In the genomic region with DNA sequence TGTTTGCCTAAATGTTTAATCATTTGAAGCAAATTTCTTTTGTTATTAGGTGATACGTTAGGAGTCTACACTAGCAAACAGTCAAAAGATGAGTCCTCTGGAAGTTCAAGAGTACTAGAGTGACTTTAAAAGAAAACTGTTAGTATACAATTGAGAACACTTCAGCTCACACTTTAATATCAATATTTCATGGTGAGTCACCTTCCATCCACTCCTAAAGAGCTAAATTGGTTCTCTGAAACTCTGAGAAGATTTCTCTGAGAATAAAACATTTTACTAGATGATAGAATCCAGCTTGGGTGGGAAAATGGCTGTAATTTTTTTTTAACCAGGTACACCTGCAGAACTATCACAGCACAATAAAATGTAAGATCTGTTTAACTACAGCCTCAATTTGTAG, we compare ENCODE assay signal across 31 mouse cellular contexts.
"Had no signal": no experiment of that assay in that cellular context is flagged by ENCODE, and none has a peak within 500 bp of the region (broad histone marks: within the 10 kb centered on the region; RNA-seq: fewer than 3 reads in every experiment).

No protein-coding gene starts in this region.

- H3K4me3 ChIP-seq: left cerebral cortex, adult 2 months; limb, embryonic 10.5 days; limb, embryonic 12.5 days; limb, embryonic 13.5 days; limb, embryonic 15.5 days; liver, embryonic 12.5 days; liver, embryonic 13.5 days; liver, embryonic 15.5 days; lung, embryonic 15.5 days; megakaryocyte, embryonic 14.5 days; midbrain, embryonic 10.5 days; midbrain, embryonic 12.5 days; midbrain, embryonic 13.5 days; myocyte; neural tube, embryonic 12.5 days had no signal

- H3K9me3 ChIP-seq: limb, embryonic 10.5 days; limb, embryonic 12.5 days; limb, embryonic 15.5 days; liver, embryonic 12.5 days; liver, embryonic 13.5 days; liver, embryonic 15.5 days; lung, embryonic 15.5 days; midbrain, embryonic 12.5 days had no signal

- ATAC-seq: liver, embryonic 12.5 days; liver, postnatal 0 days; lung, postnatal 0 days; midbrain, embryonic 13.5 days; midbrain, embryonic 16.5 days had no signal

- H3K27me3 ChIP-seq: limb, embryonic 12.5 days; limb, embryonic 13.5 days; limb, embryonic 15.5 days; liver, embryonic 12.5 days; liver, embryonic 13.5 days; liver, embryonic 15.5 days; lung, embryonic 15.5 days; megakaryocyte, embryonic 14.5 days; midbrain, embryonic 12.5 days; midbrain, embryonic 13.5 days; neural tube, embryonic 12.5 days had no signal

- H3K27ac ChIP-seq: left cerebral cortex, adult 2 months; limb, embryonic 10.5 days; limb, embryonic 12.5 days; limb, embryonic 13.5 days; limb, embryonic 15.5 days; liver, embryonic 12.5 days; liver, embryonic 13.5 days; liver, embryonic 14.5 days; liver, embryonic 15.5 days; lung, embryonic 15.5 days; macrophage; midbrain, embryonic 10.5 days; midbrain, embryonic 12.5 days; midbrain, embryonic 13.5 days; neural tube, embryonic 12.5 days had no signal

- DNase-seq: left cerebral cortex, postnatal 4 days; liver; liver, embryonic 13.5 days; liver, postnatal 0 days; lung, adult 18-20 months; lung, adult 2 months; lung, embryonic 14.5 days; lung, postnatal 10 days; lung, postnatal 14 days; lung, postnatal 36 days; lung, postnatal 4 days; midbrain, embryonic 14.5 days had no signal

- H3K4me1 ChIP-seq: limb, embryonic 10.5 days; limb, embryonic 12.5 days; limb, embryonic 13.5 days; limb, embryonic 15.5 days; liver, embryonic 12.5 days; liver, embryonic 13.5 days; liver, embryonic 15.5 days; lung, embryonic 15.5 days; megakaryocyte, embryonic 14.5 days; midbrain, embryonic 10.5 days; midbrain, embryonic 12.5 days; midbrain, embryonic 13.5 days; neural tube, embryonic 12.5 days had no signal

- H3K9ac ChIP-seq: limb, embryonic 12.5 days; limb, embryonic 13.5 days; limb, embryonic 15.5 days; liver, embryonic 12.5 days; liver, embryonic 13.5 days; liver, embryonic 14.5 days; liver, embryonic 15.5 days; liver, postnatal 0 days; lung, embryonic 14.5 days; lung, embryonic 15.5 days; midbrain, embryonic 12.5 days; midbrain, embryonic 13.5 days; neural tube, embryonic 12.5 days had no signal

- H3K36me3 ChIP-seq: limb, embryonic 10.5 days; limb, embryonic 12.5 days; limb, embryonic 13.5 days; limb, embryonic 15.5 days; liver, embryonic 12.5 days; liver, embryonic 13.5 days; liver, embryonic 15.5 days; lung, embryonic 15.5 days; midbrain, embryonic 10.5 days; midbrain, embryonic 12.5 days; midbrain, embryonic 13.5 days; neural tube, embryonic 12.5 days had no signal

- H3K4me2 ChIP-seq: limb, embryonic 12.5 days; limb, embryonic 13.5 days; limb, embryonic 15.5 days; liver, embryonic 11.5 days; liver, embryonic 12.5 days; liver, embryonic 13.5 days; liver, embryonic 15.5 days; lung, embryonic 14.5 days; lung, embryonic 15.5 days; midbrain, embryonic 12.5 days; midbrain, embryonic 13.5 days; neural tube, embryonic 12.5 days had no signal
